In genomic region chr19:32470059-32470497, GRCm38 (mm10) we compare ENCODE assay signal across 9 mouse cellular contexts. TPM values are rescaled to one million over a fixed set of nuclear protein-coding genes. Genes with fewer than 3 reads are reported as not detected.
DNase-seq lines count a peak whose midpoint lies in the region; ATAC-seq and TF ChIP-seq lines count a peak whose summit lies in the region.
"Had no signal": no experiment of that assay in that cellular context is flagged by ENCODE, and none has a peak within 500 bp of the region (broad histone marks: within the 10 kb centered on the region; RNA-seq: fewer than 3 reads in every experiment).

No protein-coding gene starts in this region.

- no peaks in the 10 kb centered on the region for H3K4me1 ChIP-seq in heart, embryonic 15.5 days (replicated peaks)
- 0 out of 2 replicates have a peak, but pooled peaks cover 3% of the 10 kb centered on the region for H3K4me1 ChIP-seq in bone marrow macrophage, adult 2 months (ENCODE audit: control insufficient read depth, insufficient read depth, low read length)

- no peaks in the 10 kb centered on the region for H3K36me3 ChIP-seq in heart, embryonic 15.5 days

- ATAC-seq in heart, embryonic 15.5 days (replicated peaks; ENCODE audit: insufficient number of reproducible peaks, insufficient read depth, low FRiP score, low read depth), result no peak
- ATAC-seq in CD4-positive, CD25-positive, alpha-beta regulatory T cell, adult 4 months, result peak; percentile 38
- peak; percentile 66 for ATAC-seq in megakaryocyte, adult 5-6 weeks (ENCODE audit: poor library complexity, severe bottlenecking)

- DNase-seq in heart, postnatal 25 days (ENCODE audit: low spot score), result no peak
- DNase-seq in fibroblast of lung, adult 2 months (ENCODE audit: low read depth), result peak; percentile 61
- DNase-seq in kidney, postnatal 36 days, result peak; percentile 64 to 74
- DNase-seq in thymus, postnatal 0 days (ENCODE audit: low spot score), result peak; percentile 79

- H3K4me2 ChIP-seq in heart, embryonic 15.5 days, result 0 out of 2 replicates have a peak overlapping the region, but pooled peaks have one; percentile 11

- TF ChIP-seq POLR2A in bone marrow macrophage, adult 2 months (IDR thresholded peaks at IDR 0.05; ENCODE audit: borderline replicate concordance, low read depth, low read length), result no peak

- H3K9me3 ChIP-seq in heart, embryonic 15.5 days (replicated peaks), result no peaks in the 10 kb centered on the region

- H3K4me3 ChIP-seq in heart, embryonic 15.5 days, result no peak overlapping the region
- H3K4me3 ChIP-seq in bone marrow macrophage, adult 2 months (ENCODE audit: insufficient read depth, low read length), result no peak overlapping the region
- H3K4me3 ChIP-seq: erythroblast, embryonic 14.5 days had no signal

- WGBS in heart, embryonic 15.5 days, result 26% methylated on average over 6 of the region's 6 CpGs

- intact Hi-C loops in heart, postnatal 25 days (cut with DNase I), result no loop called here

- 0 out of 2 replicates have a peak, but pooled peaks have one; percentile 22 for TF ChIP-seq CTCF in bone marrow macrophage, adult 2 months (IDR thresholded peaks at IDR 0.05; ENCODE audit: low read depth, low read length)

- H3K9ac ChIP-seq in heart, embryonic 15.5 days, result no peak overlapping the region

- no peaks in the 10 kb centered on the region for H3K27me3 ChIP-seq in heart, embryonic 15.5 days

- no peak overlapping the region for H3K27ac ChIP-seq in heart, embryonic 15.5 days
- no peak overlapping the region for H3K27ac ChIP-seq in bone marrow macrophage, adult 2 months (ENCODE audit: insufficient read depth, low read depth, low read length)

RNA-seq across cellular contexts. Expression of gene Rpl9-ps6, which starts 3.7 kb away (rescaled TPM):
- 55.3 and 74.5 TPM in 2 replicates for polyA plus RNA-seq in heart, embryonic 15.5 days (2015; fragmentation: Nextera tagmentation; extraction: Ambion mirVana)
- 10 to 100 TPM; 22.8 to 25.4 TPM for total RNA-seq in heart, postnatal 25 days (2021)
- 100 to 1,000 TPM; 201 to 619 TPM for polyA plus RNA-seq in CD4-positive, CD25-positive, alpha-beta regulatory T cell, adult 4 months (2017; shearing (Covaris generic))
- 694 and 775 TPM in 2 replicates for polyA plus RNA-seq in bone marrow macrophage, adult 2 months (2012; ENCODE audit: insufficient read depth, insufficient read length, missing spikeins)
- 134 and 153 TPM in 2 replicates for total RNA-seq in megakaryocyte, adult 5-6 weeks (2015)
- total RNA-seq in megakaryocyte, adult 5-6 weeks (2017), result 50.9 and 68.5 TPM in 2 replicates
- polyA plus RNA-seq in thymus, postnatal 0 days (2015; fragmentation: Nextera tagmentation; extraction: Ambion mirVana), result 150 and 157 TPM in 2 replicates

RNA-seq across cellular contexts. Expression of gene Minpp1, which starts 15.5 kb away (rescaled TPM):
- polyA plus RNA-seq in heart, embryonic 15.5 days (2015; fragmentation: Nextera tagmentation; extraction: Ambion mirVana), result 44.0 and 47.8 TPM in 2 replicates
- 10 to 100 TPM; 14.8 to 15.5 TPM for total RNA-seq in heart, postnatal 25 days (2021)
- 1 to 10 TPM; 6.0 to 8.4 TPM for polyA plus RNA-seq in CD4-positive, CD25-positive, alpha-beta regulatory T cell, adult 4 months (2017; shearing (Covaris generic))
- 17.5 and 18.5 TPM in 2 replicates for polyA plus RNA-seq in bone marrow macrophage, adult 2 months (2012; ENCODE audit: insufficient read depth, insufficient read length, missing spikeins)
- 23.5 and 27.5 TPM in 2 replicates for total RNA-seq in megakaryocyte, adult 5-6 weeks (2015)
- total RNA-seq in megakaryocyte, adult 5-6 weeks (2017), result 28.2 and 28.5 TPM in 2 replicates
- polyA plus RNA-seq in thymus, postnatal 0 days (2015; fragmentation: Nextera tagmentation; extraction: Ambion mirVana), result 62.0 and 66.4 TPM in 2 replicates
